Mouse (Mus musculus): ENCODE measurements around the gene Fam174b. TPM values are rescaled to one million over a fixed set of nuclear protein-coding genes. Genes with fewer than 3 reads are reported as not detected.

The Fam174b gene
- 13.0 TPM for total RNA-seq (2023)

GRCm38 (mm10) chr7:73740111-73741035 is at the start of gene Fam174b:
Gene Fam174b (plus strand): TSS chr7:73740302.

Other genes starting within 250 kb of the Fam174b start
- gene Chd2, start 198.5 kb upstream of the Fam174b start, total RNA-seq (2023): 451 TPM